Mouse (Mus musculus) myocyte (in vitro differentiated cells): ENCODE results near the gene Ifitm10.

Source experiments
- CEBPB ChIP-seq: IDR thresholded peaks from 2 replicates; pipeline ENCODE4 v1.6.1; 2011; ENCODE audit warnings: mild to moderate bottlenecking, moderate library complexity; ENCODE audit not compliant: poor library complexity, insufficient read depth, severe bottlenecking
- E2F4 ChIP-seq: IDR thresholded peaks from one replicate; pipeline ENCODE4 v1.6.1; 2011; ENCODE audit warnings: mild to moderate bottlenecking, control low read depth, moderate library complexity; ENCODE audit not compliant: insufficient read depth
- MAX ChIP-seq: IDR thresholded peaks from one replicate; pipeline ENCODE4 v1.6.1; 2011; ENCODE audit warnings: low read depth, mild to moderate bottlenecking, control low read depth
- MYOD1 ChIP-seq, 3 experiments: IDR thresholded peaks; one replicate each; pipeline ENCODE4 v1.6.1; 2011; ENCODE audit warnings: control low read depth in 2 of 3, low read depth in 2 of 3, mild to moderate bottlenecking in 2 of 3, moderate library complexity in 1 of 3; ENCODE audit not compliant: insufficient read length in 2 of 3, control insufficient read depth in 1 of 3
- MYOG ChIP-seq, 3 experiments: IDR thresholded peaks; one replicate each; pipeline ENCODE4 v1.6.1; 2011; ENCODE audit warnings: control low read depth in 2 of 3, low read depth in 2 of 3, mild to moderate bottlenecking in 2 of 3; ENCODE audit not compliant: insufficient read length in 2 of 3, control insufficient read depth in 1 of 3, insufficient read depth in 1 of 3
- POLR2A ChIP-seq: IDR thresholded peaks from one replicate; pipeline ENCODE4 v1.6.1; 2011; ENCODE audit warnings: low read depth, mild to moderate bottlenecking, control low read depth, moderate library complexity; ENCODE audit not compliant: insufficient read length
- POLR2AphosphoS2 ChIP-seq: IDR thresholded peaks from one replicate; pipeline ENCODE4 v1.6.1; 2011; ENCODE audit warnings: low read depth, control low read depth; ENCODE audit not compliant: insufficient read length
- REST ChIP-seq: IDR thresholded peaks from one replicate; pipeline ENCODE4 v1.6.1; 2011; ENCODE audit warnings: mild to moderate bottlenecking, control low read depth, moderate library complexity; ENCODE audit not compliant: insufficient read depth, insufficient read length
- SRF ChIP-seq: IDR thresholded peaks from one replicate; pipeline ENCODE4 v1.6.1; 2011; ENCODE audit warnings: low read depth; ENCODE audit not compliant: control insufficient read depth, insufficient read length
- TCF12 ChIP-seq: IDR thresholded peaks from one replicate; pipeline ENCODE4 v1.6.1; 2011; ENCODE audit warnings: mild to moderate bottlenecking, control low read depth; ENCODE audit not compliant: poor library complexity, insufficient read depth, severe bottlenecking
- USF1 ChIP-seq: IDR thresholded peaks from one replicate; pipeline ENCODE4 v1.6.1; 2011; ENCODE audit warnings: low read depth, mild to moderate bottlenecking, control low read depth, moderate library complexity

DNA sequence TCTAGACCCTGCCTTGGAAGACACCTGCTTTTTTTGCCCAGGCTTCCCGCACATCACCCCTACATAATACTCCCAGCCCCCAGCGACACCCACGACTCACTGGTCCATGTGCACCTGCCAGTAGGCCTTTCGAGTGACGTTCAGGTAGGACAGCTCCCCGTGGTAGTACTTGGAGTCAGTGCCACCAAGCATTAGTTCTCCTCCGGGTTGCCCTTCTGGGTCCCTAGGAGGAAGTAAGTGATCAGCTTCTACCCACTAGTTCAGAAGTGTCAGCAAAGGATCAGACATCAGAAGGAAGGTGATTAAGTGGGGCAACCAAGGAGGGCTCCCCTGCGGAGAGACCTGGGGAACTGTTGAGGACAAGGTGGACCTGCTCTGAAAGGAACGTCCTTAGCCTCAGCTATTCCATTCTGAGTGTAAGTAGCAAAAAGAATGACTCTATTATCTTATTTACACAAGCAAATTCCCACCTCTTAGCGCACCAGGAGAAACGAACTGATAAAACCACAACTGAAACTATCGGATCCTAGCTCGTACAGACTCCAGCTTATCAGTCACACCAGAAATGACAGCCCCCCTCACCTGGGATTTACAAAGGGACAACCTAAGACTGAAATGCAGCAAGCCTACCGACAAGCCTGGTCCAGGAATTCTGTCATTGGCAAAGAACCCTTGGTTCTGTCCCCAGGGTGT, 3.8 kb upstream of the Ifitm10 start:
- no peak for TF ChIP-seq POLR2A
- no peak for TF ChIP-seq POLR2AphosphoS2
- TF ChIP-seq USF1: no peak
- TF ChIP-seq TCF12: no peak
- no peak for TF ChIP-seq CEBPB
- TF ChIP-seq MYOG (IDR thresholded peaks at IDR 0.05; ENCODE audit: control insufficient read depth in 1 of 3, insufficient read depth in 1 of 3, insufficient read length in 2 of 3, low read depth in 2 of 3): no peak
- no peak for TF ChIP-seq REST
- TF ChIP-seq MAX: no peak
- TF ChIP-seq SRF: no peak
- no peak for TF ChIP-seq MYOD1 (IDR thresholded peaks at IDR 0.05; ENCODE audit: control insufficient read depth in 1 of 3, insufficient read length in 2 of 3, low read depth in 2 of 3)
- TF ChIP-seq E2F4: no peak
